Mouse (Mus musculus): ENCODE measurements around the gene Stard3. TPM values are rescaled to one million over a fixed set of nuclear protein-coding genes. Genes with fewer than 3 reads are reported as not detected.

Gene Stard3
- polyA plus RNA-seq, 1 experiment from 2014 or later = 28.9 TPM

DNA sequence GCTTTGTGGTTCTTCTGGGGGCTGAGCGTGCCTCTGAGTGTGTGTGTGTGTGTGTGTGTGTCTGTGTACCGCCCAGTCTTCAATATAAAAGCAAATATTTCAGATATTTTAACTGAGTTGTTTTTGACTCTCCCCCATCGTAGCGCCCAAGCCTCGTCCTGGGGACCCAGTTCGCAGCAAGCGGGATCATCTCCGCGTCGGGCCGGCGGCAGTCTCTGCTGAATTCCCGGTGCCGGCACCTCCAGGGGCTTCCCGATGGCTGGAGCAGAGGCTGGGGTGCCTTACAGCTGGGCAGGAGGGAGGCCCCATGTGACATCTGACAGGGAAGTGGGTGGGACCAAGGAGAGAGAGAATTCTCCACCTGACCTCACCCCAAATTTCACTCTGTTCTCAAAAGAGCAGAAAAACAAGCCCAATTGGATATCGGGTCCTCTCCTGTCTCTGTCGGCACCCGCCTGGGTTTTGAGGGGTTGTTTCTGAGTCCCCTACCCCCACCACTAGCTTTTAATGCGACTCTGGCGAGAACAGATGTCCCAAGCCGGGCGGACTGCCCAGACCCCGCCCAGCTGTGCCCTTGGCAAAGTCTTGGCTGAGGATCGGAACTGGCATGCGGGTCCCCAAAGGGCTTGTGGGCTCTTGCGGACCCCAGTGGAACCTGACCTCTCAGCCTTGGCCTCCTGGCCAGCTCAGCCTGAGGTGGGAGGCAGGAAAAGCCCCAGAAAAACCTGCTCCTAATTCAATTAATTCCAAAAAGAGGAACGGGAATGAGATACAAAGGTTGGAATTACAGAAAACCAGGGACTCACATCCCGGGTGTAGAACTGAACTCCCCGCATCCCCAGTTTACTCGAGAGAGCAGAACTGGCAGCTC lies 37.1 kb upstream of the Stard3 start:
- H3K27ac ChIP-seq (ENCODE audit: low read depth, low read length) = no peak overlapping the region
- H3K36me3 ChIP-seq (ENCODE audit: control insufficient read depth, insufficient read depth, low read length) = no peaks in the 10 kb centered on the region
- no peak for DNase-seq (ENCODE audit: low spot score)

DNA sequence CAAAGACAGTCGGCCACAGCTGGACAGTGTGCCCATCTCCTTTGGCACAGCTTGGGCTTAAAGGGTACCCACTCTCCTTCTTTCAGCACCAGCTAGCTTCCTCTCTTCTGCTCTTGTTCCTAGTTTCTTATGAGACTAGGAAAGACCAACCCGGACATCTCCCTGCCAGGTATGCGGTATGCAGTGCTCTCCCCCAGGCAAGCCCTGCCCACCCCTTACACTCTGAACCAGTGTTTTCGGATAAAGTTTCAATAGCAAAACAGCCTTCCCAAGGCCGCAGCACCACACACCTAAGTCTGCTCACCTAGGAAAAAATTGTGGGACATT lies 36.5 kb upstream of the Stard3 start:
- no peaks in the 10 kb centered on the region for H3K9me3 ChIP-seq (ENCODE audit: control insufficient read depth, low read length)
- H3K4me1 ChIP-seq (replicated peaks; ENCODE audit: control insufficient read depth, insufficient read depth, low read length) = no peaks in the 10 kb centered on the region
- no peaks in the 10 kb centered on the region for H3K36me3 ChIP-seq (ENCODE audit: control insufficient read depth, insufficient read depth, low read length)
- ATAC-seq (replicated peaks; ENCODE audit: low FRiP score) (no peak), DNase-seq (ENCODE audit: low spot score) (no peak)
- H3K4me3 ChIP-seq (ENCODE audit: low read depth, low read length) = no peak overlapping the region
- H3K4me2 ChIP-seq = no peak overlapping the region
- H3K27ac ChIP-seq (ENCODE audit: low read depth, low read length) = no peak overlapping the region
- no peak overlapping the region for H3K9ac ChIP-seq (ENCODE audit: low read depth, low read length)
- 6% methylated on average over 5 of the region's 5 CpGs for WGBS
- H3K27me3 ChIP-seq (replicated peaks; ENCODE audit: control insufficient read depth, insufficient read depth, low read length) = peaks cover 99% of the 10 kb centered on the region

More for the DNA sequence above, 37.1 kb upstream of the Stard3 start:
- Histone ChIP-seq H3K4me1 (replicated peaks; ENCODE audit: control insufficient read depth, insufficient read depth, low read length) (no peaks in the 10 kb centered on the region), H3K4me3 (ENCODE audit: low read depth, low read length) (no peak overlapping the region), H3K4me2 (no peak overlapping the region), H3K9ac (ENCODE audit: low read depth, low read length) (no peak overlapping the region), H3K9me3 (ENCODE audit: control insufficient read depth, low read length) (no peaks in the 10 kb centered on the region), H3K27me3 (replicated peaks; ENCODE audit: control insufficient read depth, insufficient read depth, low read length) (peaks cover 99% of the 10 kb centered on the region)
- ATAC-seq (replicated peaks; ENCODE audit: low FRiP score) = no peak
- WGBS = 4% methylated on average over 30 of the region's 30 CpGs

DNA sequence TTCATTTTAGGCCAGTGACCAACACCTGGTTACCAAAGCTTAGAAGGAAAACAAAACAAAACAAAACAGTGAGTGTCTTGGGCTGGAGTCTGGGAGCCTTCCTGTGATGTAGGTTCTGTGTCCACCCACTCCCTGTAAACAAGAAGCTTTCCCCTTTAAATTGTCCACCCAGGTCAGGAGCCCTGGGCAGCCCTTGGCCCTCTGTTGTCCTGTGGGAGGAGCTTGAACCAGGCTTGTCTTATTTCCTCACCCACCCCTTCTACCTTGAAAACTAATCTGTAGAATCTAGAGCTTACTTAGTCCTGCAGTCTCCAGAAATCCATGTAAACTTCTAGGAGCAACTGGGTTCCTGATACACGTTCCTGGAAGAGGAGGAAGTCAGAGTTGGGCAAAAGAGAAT lies 36.0 kb upstream of the Stard3 start:
- no peaks in the 10 kb centered on the region for H3K9me3 ChIP-seq (ENCODE audit: control insufficient read depth, low read length)
- H3K9ac ChIP-seq (ENCODE audit: low read depth, low read length) = no peak overlapping the region
- peaks cover 99% of the 10 kb centered on the region for H3K27me3 ChIP-seq (replicated peaks; ENCODE audit: control insufficient read depth, insufficient read depth, low read length)
- DNase-seq (ENCODE audit: low spot score) (no peak), ATAC-seq (replicated peaks; ENCODE audit: low FRiP score) (no peak)
- 0% methylated on average over 1 of the region's 1 CpGs for WGBS
- no peaks in the 10 kb centered on the region for H3K36me3 ChIP-seq (ENCODE audit: control insufficient read depth, insufficient read depth, low read length)
- H3K4me3 ChIP-seq (ENCODE audit: low read depth, low read length) = no peak overlapping the region
- H3K4me1 ChIP-seq (replicated peaks; ENCODE audit: control insufficient read depth, insufficient read depth, low read length) = no peaks in the 10 kb centered on the region; the same call in 1 of the 2 replicates
- H3K27ac ChIP-seq (ENCODE audit: low read depth, low read length) = no peak overlapping the region
- H3K4me2 ChIP-seq = no peak overlapping the region

DNA sequence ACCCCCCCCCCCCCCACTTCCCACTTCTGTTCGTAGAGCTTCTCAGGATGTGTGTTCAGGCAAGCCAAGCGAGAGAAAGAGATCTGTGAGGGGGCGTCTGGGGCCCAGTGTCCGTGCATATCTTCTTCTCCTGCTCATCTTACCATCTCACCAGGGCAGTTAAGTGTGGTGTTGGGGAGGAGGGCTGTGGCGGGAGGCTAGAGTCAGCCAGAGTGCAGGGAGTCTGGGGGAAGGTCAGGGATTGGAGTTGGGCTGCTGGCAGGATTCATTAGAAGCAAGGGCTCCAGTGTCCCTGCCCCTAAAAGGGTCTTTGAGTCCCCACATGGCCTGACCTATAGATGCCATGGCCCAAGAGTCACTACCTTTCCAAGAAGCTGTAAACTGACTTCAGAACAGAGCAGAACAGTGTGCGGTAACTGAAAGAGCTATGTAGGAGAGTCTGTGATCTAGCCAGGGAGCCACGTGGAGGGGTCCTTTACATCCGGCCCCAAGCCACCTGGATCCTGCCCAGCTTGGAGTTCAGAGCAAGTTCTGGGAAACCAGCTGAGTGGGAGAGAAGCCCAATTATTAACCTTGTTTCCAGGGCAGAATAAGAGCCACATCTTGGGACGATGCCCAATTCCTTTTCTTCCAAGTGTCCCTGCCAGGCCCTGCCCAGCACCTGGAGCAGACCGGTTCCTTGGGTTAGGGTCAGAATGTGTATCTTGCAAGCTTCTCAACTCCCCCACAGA lies 34.9 kb upstream of the Stard3 start:
- Histone ChIP-seq H3K9ac (ENCODE audit: low read depth, low read length) (no peak overlapping the region), H3K27me3 (replicated peaks; ENCODE audit: control insufficient read depth, insufficient read depth, low read length) (peaks cover 99% of the 10 kb centered on the region), H3K36me3 (ENCODE audit: control insufficient read depth, insufficient read depth, low read length) (no peaks in the 10 kb centered on the region), H3K4me1 (replicated peaks; ENCODE audit: control insufficient read depth, insufficient read depth, low read length) (peaks cover 4% of the 10 kb centered on the region; the same call in 1 of the 2 replicates), H3K9me3 (ENCODE audit: control insufficient read depth, low read length) (no peaks in the 10 kb centered on the region), H3K27ac (ENCODE audit: low read depth, low read length) (no peak overlapping the region), H3K4me2 (no peak overlapping the region), H3K4me3 (ENCODE audit: low read depth, low read length) (no peak overlapping the region)
- whole genome bisulfite sequencing = 4% methylated on average over 10 of the region's 10 CpGs
- ATAC-seq (replicated peaks; ENCODE audit: low FRiP score) (no peak), DNase-seq (ENCODE audit: low spot score) (no peak)

DNA sequence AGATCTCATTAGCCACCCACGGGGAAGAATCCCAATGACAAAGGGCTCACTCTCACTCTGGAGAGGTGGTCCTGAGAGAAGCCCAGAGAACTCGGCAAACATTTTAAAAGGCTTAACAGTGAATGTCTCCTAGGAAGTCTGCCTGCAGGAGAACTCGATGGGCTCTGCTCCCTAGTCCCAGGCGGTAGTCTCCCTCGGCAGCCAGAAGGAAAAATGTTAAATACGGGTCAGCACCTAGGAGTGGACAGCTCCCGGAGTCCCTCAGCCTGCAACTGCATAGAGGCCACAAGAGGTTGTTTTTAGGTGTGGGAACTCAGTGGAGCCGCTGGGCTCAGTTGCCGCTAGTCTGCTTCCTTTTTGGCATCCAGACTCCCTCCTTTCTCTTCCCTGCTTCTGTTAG lies 34.2 kb upstream of the Stard3 start:
- H3K4me1 ChIP-seq (replicated peaks; ENCODE audit: control insufficient read depth, insufficient read depth, low read length) = peaks cover 4% of the 10 kb centered on the region; the same call in 1 of the 2 replicates
- H3K4me3 ChIP-seq (ENCODE audit: low read depth, low read length) = no peak overlapping the region
- H3K36me3 ChIP-seq (ENCODE audit: control insufficient read depth, insufficient read depth, low read length) = no peaks in the 10 kb centered on the region
- no peak overlapping the region for H3K27ac ChIP-seq (ENCODE audit: low read depth, low read length)
- H3K9ac ChIP-seq (ENCODE audit: low read depth, low read length) = no peak overlapping the region
- H3K9me3 ChIP-seq (ENCODE audit: control insufficient read depth, low read length) = no peaks in the 10 kb centered on the region
- ATAC-seq (replicated peaks; ENCODE audit: low FRiP score) (no peak), DNase-seq (ENCODE audit: low spot score) (no peak)
- H3K27me3 ChIP-seq (replicated peaks; ENCODE audit: control insufficient read depth, insufficient read depth, low read length) = peaks cover 99% of the 10 kb centered on the region
- no peak overlapping the region for H3K4me2 ChIP-seq
- WGBS = 5% methylated on average over 9 of the region's 9 CpGs

DNA sequence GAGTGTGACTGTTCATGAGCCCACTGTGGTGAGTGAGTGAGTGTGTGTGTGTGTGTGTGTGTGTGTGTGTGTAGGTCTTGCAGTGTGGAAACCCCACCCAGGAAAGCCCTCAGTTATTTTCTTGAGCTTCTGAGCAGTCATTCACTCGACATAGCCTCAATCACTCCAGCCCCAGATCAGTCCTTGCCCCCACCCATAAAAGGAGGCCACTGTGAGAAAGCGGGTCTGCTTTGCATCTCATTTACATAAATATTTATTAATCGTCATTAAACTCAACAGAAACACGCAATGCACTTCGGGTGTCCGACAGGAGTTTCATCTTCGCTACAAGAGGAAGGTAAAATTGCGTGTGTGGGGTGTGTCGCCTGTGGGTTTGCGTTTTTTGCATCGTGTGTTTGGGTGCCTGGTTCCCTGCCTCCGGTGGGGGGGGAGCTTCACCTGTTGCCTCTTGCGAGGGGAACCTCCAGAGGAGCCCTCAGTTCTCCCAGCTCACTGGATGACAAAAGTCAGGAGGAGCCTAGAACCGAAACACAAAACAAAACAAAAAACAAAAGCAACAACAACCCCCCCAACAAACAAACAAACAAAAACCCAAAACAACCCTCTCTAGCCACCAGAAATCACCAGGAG lies 32.9 kb upstream of the Stard3 start:
- no peak overlapping the region for H3K4me2 ChIP-seq
- H3K36me3 ChIP-seq (ENCODE audit: control insufficient read depth, insufficient read depth, low read length) = no peaks in the 10 kb centered on the region
- ATAC-seq (replicated peaks; ENCODE audit: low FRiP score) = no peak
- no peak overlapping the region for H3K4me3 ChIP-seq (ENCODE audit: low read depth, low read length)
- no peak overlapping the region for H3K9ac ChIP-seq (ENCODE audit: low read depth, low read length)
- H3K4me1 ChIP-seq (replicated peaks; ENCODE audit: control insufficient read depth, insufficient read depth, low read length) = peaks cover 4% of the 10 kb centered on the region; the same call in 1 of the 2 replicates
- H3K9me3 ChIP-seq (ENCODE audit: control insufficient read depth, low read length) = no peaks in the 10 kb centered on the region
- H3K27me3 ChIP-seq (replicated peaks; ENCODE audit: control insufficient read depth, insufficient read depth, low read length) = peaks cover 99% of the 10 kb centered on the region
- WGBS = 9% methylated on average over 14 of the region's 14 CpGs
- no peak for DNase-seq (ENCODE audit: low spot score)
- no peak overlapping the region for H3K27ac ChIP-seq (ENCODE audit: low read depth, low read length)

DNA sequence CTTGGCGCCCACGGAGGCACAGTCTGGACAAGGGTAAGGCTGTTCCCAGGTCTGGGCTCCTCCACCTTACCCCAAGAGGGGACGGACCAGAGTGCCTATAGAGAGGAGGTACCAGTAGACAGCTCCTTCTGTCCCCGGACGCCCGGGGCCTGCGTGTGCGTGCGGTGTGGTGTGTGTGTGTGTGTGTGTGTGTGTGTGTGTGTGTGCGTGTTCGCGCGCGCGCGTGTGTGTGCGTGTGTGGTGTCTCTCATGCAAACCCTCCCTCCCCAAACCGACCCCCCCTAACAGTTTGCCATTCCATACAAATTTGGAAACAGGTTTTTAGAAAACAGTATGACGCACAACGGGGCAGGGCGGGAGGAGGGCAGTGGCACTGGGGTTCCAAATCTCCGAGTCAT lies 32.3 kb upstream of the Stard3 start:
- Histone ChIP-seq H3K27ac (ENCODE audit: low read depth, low read length) (no peak overlapping the region), H3K9ac (ENCODE audit: low read depth, low read length) (no peak overlapping the region), H3K9me3 (ENCODE audit: control insufficient read depth, low read length) (no peaks in the 10 kb centered on the region), H3K4me3 (ENCODE audit: low read depth, low read length) (no peak overlapping the region), H3K4me2 (no peak overlapping the region), H3K36me3 (ENCODE audit: control insufficient read depth, insufficient read depth, low read length) (no peaks in the 10 kb centered on the region), H3K4me1 (replicated peaks; ENCODE audit: control insufficient read depth, insufficient read depth, low read length) (peaks cover 4% of the 10 kb centered on the region; the same call in 1 of the 2 replicates), H3K27me3 (replicated peaks; ENCODE audit: control insufficient read depth, insufficient read depth, low read length) (peaks cover 99% of the 10 kb centered on the region)
- WGBS = 4% methylated on average over 22 of the region's 22 CpGs
- no peak for DNase-seq (ENCODE audit: low spot score)
- no peak for ATAC-seq (replicated peaks; ENCODE audit: low FRiP score)

DNA sequence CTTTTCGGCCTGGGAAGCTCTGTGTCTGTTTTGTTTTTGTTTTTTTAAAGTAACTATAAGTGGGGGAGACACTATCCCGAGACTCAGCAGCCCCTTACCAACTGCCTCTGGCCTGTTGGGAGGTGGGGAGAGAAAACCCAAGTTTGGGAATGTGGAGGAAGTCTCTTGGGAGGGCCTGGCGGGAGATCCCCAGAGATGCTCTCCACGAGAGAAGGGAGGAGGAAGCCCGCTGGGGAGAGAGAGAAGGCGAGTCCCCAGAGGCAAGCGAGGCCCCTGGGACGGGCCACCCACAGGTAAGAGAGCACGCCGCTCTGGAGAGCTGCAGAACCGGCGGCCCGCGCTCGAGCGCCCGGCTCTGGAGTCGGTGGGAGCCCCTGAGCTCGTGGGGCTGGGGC lies 31.4 kb upstream of the Stard3 start:
- Histone ChIP-seq H3K4me2 (no peak overlapping the region), H3K36me3 (ENCODE audit: control insufficient read depth, insufficient read depth, low read length) (no peaks in the 10 kb centered on the region), H3K27ac (ENCODE audit: low read depth, low read length) (no peak overlapping the region), H3K4me3 (ENCODE audit: low read depth, low read length) (no peak overlapping the region), H3K9ac (ENCODE audit: low read depth, low read length) (no peak overlapping the region), H3K4me1 (replicated peaks; ENCODE audit: control insufficient read depth, insufficient read depth, low read length) (peaks cover 4% of the 10 kb centered on the region; the same call in 1 of the 2 replicates), H3K9me3 (ENCODE audit: control insufficient read depth, low read length) (no peaks in the 10 kb centered on the region), H3K27me3 (replicated peaks; ENCODE audit: control insufficient read depth, insufficient read depth, low read length) (peaks cover 99% of the 10 kb centered on the region)
- DNase-seq (ENCODE audit: low spot score) (no peak), ATAC-seq (replicated peaks; ENCODE audit: low FRiP score) (no peak)
- under 1% methylated on average over 19 of the region's 19 CpGs for WGBS

Data from liver, embryonic 11.5 days (tissue).